Mouse (Mus musculus) thymus, postnatal 0 days (tissue): ENCODE results near the gene Inka1. TPM values are rescaled to one million over a fixed set of nuclear protein-coding genes. Genes with fewer than 3 reads are reported as not detected.

Experiments
- DNase-seq: peaks from one replicate; pipeline ENCODE4 v3.0.0-alpha.2; 2015; ENCODE audit warnings: low spot score
- polyA plus RNA-seq: library from polyadenylated mRNA; unstranded; fragments of >200 nt; fragmentation: Nextera tagmentation; extraction: Ambion mirVana; gene quantifications from 2 replicates; pipeline ENCODE4 v1.2.1, GENCODE M21; 2015

The Inka1 gene
- polyA plus RNA-seq, 1 experiment from 2014 or later = 33.8 TPM

DNA sequence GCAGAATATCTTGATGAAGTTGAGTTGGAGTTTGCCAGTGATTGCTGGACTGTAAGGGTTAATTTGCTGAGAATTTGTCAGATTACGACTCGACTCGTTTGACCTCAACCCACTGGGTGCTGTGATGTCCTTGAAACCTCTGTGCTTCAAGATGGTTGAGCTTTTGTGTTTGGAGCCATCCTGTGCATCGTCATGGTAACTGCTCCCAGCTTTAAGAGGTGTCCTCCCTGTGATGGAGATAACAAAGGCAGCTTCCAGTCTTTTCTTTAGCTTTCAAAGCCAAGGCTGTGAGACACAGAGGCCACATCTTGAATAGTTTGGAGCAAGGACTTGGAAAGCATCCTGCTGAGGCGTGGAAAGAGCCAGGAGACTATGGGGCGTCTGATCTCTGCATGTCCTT, 28.5 kb downstream of the Inka1 start:
- no peak for DNase-seq

DNA sequence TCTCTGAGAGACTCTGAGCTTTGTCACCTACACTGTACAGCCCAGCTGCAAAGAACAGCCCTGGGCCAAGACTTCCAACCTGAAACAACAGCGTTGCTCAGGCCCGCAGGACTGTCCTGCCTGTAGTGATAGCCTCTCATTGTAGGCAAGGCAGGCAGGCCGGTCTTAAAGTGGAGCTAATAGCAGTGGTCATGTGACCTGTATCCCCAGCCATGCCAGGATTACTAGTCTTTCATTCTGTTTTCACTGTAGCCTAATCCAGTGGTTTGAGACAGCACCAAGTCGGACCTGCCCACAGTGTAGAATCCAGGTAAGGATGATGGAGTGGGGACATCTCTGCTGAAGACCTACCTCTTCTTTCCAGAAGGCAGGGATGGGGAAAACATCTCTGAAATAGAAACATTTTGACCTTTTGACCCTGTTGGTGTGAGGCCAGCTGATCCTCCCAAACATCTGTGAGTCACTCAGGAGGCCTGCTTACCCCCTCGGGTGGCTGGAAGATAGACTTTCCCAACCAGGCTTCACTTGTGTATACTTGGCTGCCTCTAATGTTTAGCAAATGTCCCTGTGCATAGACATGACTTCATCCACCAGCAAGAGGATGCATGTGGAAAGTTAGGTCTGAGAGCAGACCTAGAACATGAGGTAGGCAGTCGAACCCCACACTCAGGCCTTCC, 29.9 kb downstream of the Inka1 start:
- no peak for DNase-seq

DNA sequence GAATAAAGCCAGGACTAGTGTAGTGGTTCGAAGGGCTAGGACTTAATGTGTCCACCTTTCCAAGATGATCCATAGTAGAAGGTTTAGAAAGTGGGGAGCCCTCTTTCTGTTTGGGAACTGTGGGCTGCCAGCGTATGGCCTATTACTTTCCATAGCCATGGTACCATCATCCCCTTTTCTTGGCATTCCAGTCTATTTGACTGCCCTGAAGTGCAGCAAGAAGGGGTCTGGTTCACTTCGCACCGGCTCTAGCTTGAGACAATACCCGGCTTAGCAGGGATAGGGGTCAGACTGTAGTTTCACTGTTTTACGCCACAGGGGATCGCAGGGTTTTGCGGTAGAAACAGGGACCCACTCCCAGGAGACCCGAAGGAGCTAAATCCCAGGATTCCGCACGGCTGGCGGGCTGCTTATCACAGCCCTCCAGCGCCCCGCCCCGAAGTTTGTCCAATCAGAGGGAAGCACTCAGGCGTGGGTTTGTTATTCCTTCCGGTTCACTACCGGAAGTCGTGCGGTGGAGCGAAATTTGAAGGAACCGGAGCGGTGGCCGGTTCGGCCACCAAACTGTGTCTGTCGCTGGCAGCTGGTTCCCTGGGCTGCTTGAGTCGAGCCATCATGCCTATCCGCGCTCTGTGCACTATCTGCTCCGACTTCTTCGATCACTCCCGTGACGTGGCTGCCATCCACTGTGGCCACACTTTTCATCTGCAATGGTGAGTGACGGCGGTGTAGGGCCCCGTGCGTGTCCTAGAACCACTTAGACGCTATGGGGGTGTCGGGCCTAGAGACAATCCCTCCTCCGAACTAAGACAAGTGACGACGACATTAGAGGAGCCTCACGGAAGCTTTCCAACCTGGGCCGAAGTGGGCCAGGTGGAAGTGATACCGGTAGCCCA, 35.0 kb downstream of the Inka1 start:
- peak; percentile 88 for DNase-seq

DNA sequence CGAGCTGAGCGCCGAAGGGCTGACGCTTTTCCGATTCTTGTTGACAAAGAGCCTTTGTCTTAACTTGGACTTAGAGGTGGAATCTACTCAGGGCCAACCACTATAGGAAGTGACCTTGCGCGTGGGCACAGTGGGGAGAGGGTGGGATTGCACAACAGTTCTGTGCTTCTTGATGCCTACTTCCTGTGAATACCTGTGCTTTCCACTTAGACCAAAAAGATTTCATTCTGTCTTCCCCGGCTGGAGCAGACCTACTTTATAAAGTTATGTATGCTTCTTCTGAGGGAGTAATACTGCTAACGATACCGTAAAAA, 35.8 kb downstream of the Inka1 start, which contains the start of gene Traip:
Traip (plus strand) TSS at position 215 of the 314 bp plus-strand sequence.
- DNase-seq = no peak

DNA sequence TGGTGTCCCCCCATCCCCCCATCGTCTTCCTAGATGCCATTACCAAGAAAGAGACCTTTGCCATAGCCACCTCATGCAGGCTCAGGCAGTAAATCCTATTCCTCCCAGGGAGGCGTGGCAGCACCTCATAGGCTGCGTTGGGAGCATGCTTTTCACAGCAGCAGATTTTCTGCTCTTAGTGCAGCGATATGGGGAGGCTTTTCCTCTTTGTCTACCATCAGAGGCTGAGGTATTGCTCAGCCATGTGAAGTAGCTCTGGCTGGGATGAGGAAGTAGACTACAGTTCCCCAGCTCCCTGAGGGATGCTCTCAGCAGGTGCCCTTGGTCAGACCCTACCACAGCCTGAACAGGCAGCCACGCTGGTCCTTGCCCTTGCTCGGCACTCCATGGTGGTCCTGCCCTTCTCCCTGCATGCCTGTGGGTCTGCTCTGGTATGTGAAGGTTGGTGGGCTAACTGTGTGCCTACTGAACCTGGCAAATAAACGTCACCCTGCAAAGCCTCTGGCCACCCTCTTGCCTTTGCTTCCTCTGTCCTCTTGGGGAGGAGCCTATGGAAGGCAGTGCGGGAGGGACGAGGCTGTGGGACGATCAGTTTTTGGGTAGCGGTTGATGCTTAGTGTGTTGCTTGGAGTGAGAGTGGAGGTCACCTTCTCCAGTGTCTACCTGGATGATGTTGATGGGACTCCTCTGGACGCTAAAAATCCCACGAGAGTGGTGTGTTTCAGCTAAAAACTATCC, 36.3 kb downstream of the Inka1 start:
- no peak for DNase-seq

DNA sequence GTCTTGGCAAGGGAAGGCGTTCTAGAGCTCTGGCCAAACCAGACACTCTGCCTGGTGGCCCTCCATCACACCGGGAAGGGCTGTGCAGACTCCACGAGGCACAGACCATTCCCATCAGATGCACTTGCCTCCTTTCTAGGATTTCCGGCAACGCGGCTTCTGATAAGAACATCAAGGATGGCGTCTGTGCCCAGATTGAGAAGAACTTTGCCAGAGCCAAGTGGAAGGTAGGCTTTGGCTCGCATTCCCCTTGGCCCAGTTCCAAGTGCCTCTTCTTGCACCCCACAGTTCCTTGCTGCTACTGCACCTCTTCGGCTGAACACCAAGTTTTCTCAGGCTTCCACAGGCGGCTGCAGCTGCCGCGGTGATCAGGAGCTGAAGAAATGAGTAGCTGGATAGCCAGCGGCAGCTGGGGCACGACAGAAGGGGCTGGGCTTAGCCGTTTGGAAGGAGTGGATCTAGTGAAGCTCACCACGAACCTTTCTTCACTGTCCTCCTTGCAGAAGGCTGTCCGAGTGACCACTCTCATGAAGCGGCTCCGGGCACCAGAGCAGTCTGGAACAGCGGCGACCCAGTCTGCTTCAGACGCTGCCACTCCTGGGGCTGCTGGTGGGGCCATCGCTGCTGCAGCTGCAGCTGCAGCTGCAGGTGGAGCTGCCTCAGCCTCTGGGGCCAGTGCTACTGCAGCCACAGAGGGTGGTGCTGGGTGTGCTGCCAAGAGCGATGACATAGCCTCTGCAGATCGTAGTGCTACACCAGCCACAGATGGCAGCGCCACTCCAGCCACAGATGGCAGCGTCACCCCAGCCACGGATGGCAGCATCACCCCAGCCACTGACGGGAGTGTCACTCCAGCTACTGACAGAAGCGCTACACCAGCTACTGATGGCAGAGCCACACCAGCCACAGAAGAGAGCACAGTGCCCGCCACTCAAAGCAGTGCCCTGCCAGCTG, 38.2 kb downstream of the Inka1 start:
- no peak for DNase-seq

DNA sequence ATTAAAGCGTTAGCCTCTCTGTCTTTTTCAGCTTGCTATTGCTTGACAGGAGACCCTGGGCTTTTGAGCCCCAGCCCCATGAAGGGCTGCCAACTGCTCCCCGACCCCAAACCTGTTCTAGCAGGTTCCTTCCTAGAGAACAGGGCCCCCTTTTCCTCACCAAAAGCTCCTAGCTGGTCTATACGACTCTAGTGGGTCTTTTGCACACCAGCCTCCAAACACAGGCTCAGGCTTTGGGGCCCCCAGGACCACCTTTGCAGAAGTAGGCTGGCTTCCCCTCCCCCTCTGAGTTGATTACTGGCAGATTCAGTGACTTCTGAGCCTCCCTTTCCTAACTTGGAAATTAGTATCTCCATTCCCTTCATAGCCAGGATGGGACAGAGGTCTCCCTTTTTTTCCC, 48.8 kb downstream of the Inka1 start:
- no peak for DNase-seq

DNA sequence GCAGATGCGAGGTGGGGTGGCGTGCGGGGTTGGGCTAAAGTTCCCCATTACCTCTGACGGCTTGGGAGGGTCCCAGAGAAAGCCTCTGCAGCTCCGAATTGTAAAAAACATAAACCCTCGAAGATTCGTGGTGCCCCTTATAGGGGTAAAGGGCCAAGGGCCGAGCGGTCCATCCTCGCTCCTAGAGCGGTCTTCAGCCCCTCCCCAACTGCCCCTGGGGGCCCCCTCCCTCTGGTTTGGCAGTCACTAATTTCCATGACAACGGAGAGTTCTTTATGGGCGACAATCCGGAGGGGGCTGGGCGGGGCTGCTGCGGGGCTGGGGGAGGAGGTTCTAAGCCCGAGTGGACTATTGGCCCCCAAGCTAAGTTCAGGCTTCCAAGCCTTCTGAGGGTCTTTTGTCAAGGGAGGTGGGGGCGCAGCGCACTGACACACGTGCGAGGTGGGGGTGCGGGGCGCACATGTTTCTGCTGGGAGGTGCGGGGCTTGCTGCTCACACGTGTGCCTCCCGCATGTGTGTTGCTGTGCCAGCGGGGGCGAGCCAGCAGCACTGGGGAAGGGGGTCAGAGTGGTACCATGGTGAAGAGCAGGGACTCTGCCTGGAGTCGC, 49.4 kb downstream of the Inka1 start:
- DNase-seq = peak; percentile 27

DNA sequence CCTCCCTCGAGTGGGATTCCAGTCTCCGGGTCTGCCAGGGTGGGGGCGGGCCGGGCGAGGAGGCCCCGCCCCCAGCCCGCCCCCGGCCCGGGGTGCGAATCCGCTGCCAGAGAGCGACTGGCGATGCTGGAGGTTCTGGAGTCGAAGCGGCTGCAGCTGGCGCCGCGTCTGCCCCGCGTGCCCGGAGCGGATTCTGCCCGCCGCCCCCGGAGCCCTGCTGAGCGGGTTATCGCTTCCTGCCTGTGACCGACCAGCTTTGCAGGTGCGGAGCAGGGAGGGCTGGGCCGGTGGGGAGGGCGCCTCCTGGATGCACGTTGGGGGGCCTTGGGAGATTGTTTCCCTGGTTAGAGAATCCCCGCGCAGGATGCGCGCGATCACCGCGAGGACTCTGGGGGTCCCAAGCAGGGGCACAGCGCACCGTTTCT, 49.9 kb downstream of the Inka1 start:
- peak; percentile 84 for DNase-seq

DNA sequence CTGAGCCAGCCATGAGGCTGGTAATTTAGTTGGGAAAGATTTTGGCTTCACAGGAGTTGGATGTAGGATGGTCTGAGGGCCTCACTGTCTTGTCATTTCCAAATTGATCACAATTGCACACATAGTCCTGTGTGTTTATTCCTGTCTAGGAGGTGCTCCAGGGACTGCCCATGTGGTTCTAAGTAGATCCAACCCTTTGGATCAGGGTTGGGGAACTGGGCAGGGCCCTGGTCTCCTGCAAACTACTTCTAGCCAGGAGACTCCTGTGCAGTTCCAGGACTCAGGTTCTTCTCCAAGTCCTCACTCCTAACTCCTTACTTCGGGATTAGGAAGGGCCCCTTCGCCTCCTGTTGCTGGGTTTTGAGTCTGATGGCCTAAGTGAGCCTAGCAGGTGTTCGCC, 50.3 kb downstream of the Inka1 start, which contains the start of gene Camkv:
Camkv (plus strand) TSS at position 301 of the 400 bp plus-strand sequence.
- no peak for DNase-seq

Other genes with a start within 250 kb of the Inka1 start
- 162 and 183 TPM in 2 replicates for gene Rbm5, start 214.9 kb downstream of the Inka1 start, polyA plus RNA-seq
- 61.2 and 66.2 TPM in 2 replicates for gene Rbm6, start 112.6 kb downstream of the Inka1 start, polyA plus RNA-seq
- gene Mon1a, start 97.7 kb downstream of the Inka1 start, polyA plus RNA-seq = 17.2 and 17.9 TPM in 2 replicates
- gene Mst1r, start 79.0 kb downstream of the Inka1 start, polyA plus RNA-seq = 1.6 and 2.4 TPM in 2 replicates
- gene Actl11, start 57.4 kb downstream of the Inka1 start, polyA plus RNA-seq = not detected in 2 replicates
- gene Camkv, start 50.2 kb downstream of the Inka1 start, polyA plus RNA-seq = 12.1 and 12.9 TPM in 2 replicates
- gene Traip, start 35.7 kb downstream of the Inka1 start, polyA plus RNA-seq = 23.1 and 27.2 TPM in 2 replicates
- gene Uba7, start 10.4 kb downstream of the Inka1 start, polyA plus RNA-seq = 54.9 and 63.2 TPM in 2 replicates
- 0.26 and 0.27 TPM in 2 replicates for gene Gm20661, start 2.8 kb downstream of the Inka1 start, polyA plus RNA-seq
- gene Cdhr4, start 6.6 kb upstream of the Inka1 start, polyA plus RNA-seq = 0.90 and 0.95 TPM in 2 replicates
- gene Gm20662, start 10.5 kb upstream of the Inka1 start, polyA plus RNA-seq = 0.28 TPM in 1 of 2 replicates, not detected in the other
- 48.4 and 55.1 TPM in 2 replicates for gene Ip6k1, start 16.6 kb upstream of the Inka1 start, polyA plus RNA-seq
- gene Gmppb, start 63.4 kb upstream of the Inka1 start, polyA plus RNA-seq = 29.9 TPM in 2 replicates
- 1.7 and 2.0 TPM in 2 replicates for gene Amigo3, start 67.3 kb upstream of the Inka1 start, polyA plus RNA-seq
- 1.5 and 3.1 TPM in 2 replicates for gene Mst1, start 94.6 kb upstream of the Inka1 start, polyA plus RNA-seq
- gene Rnf123, start 97.5 kb upstream of the Inka1 start, polyA plus RNA-seq = 27.9 and 37.9 TPM in 2 replicates
- 48.0 and 51.4 TPM in 2 replicates for gene Apeh, start 108.7 kb upstream of the Inka1 start, polyA plus RNA-seq
- gene Bsn, start 204.5 kb upstream of the Inka1 start, polyA plus RNA-seq = 1.9 and 2.0 TPM in 2 replicates